Mouse (Mus musculus) layer of hippocampus, postnatal 25 days (tissue): ENCODE data around the gene Gm10643. TPM values are rescaled to one million over a fixed set of nuclear protein-coding genes. Genes with fewer than 3 reads are reported as not detected.

Experiments used
- DNase-seq, 2 experiments: peaks; one replicate each; pipeline ENCODE4 v3.0.0; 2022; ENCODE audit warnings: mixed read lengths in 2 of 2, low spot score in 1 of 2; ENCODE audit errors: extremely low spot score in 1 of 2
- microRNA-seq, 2 experiments: library from miRNA; unstranded; fragments of <30 nt; microRNA quantifications; one replicate each; pipeline ENCODE4 v1.2.0; 2021
- total RNA-seq, 2 experiments: library from RNA; stranded (reverse); gene quantifications; 2 replicates each; pipeline ENCODE4 v1.2.3; 2021

Gm10643 gene
- total RNA-seq, 2 experiments from 2014 or later: 4.4 to 4.5 TPM

DNA sequence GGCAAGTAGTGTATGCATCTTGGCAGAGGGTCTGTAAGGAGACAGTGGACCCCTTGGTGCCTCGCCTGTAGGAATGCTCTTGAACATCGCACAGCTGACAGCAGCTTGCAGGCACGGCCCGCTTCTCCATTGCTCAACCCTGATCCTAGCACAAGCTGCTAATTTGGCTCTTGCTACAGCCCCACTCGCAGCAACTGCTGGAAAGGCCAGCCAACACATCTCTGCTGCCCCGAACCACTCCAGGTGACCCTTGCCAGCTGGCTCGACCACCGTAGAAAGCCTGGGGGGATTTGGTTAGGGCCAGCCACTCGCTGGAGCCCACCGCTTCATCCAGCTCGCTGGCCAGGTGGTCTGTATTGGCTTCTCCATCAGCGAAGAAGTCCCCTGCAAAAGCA is 22.0 kb downstream of the Gm10643 start:
- DNase-seq: no peak

DNA sequence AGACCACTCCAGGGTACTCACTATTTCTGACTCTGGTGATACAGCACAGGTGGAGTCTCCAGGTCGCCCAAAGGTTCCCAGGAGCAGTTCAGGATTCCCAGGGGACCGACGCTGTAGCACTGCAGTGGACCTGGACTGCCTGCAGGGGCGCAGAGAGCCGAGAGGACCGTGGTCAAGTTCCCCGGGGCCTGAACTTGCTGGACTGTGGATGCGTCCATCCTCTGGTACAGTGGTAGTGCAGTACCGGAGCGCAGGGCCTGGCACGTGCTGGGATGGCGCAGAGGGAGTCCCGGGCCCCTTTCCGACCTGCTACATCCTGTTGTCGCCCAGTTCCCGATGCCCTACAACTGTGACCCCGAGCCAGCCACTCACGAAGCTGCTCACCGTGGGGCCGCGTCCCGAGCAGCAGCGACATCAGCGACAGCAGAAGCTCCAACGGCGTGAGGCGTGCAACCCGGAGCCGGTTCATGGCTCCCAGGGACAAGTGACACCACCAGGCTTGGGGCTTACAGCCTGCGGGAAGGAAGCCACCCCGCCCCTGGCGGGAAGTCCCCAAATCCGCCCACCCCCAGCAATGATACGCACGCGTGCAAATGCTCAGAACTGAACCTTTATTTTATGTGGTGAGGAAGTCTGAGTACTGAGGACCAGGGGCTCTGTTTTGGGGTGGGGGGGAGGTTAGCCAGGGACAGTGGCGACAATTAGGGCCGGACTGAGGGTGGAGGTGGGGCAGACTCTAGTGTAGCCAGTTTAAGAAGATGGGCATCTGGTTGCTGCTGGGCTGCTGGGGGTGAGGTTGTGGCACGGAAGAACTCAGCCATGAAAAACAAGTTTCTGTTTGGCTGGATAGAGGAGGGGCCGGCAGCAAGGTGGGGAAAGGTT is 22.6 kb downstream of the Gm10643 start, which contains the start of gene Il27ra:
Gene Il27ra (minus strand): TSS at position 524 of the 882 bp plus-strand sequence.
- peak in 1 of 2 experiments; percentile 44 for DNase-seq

DNA sequence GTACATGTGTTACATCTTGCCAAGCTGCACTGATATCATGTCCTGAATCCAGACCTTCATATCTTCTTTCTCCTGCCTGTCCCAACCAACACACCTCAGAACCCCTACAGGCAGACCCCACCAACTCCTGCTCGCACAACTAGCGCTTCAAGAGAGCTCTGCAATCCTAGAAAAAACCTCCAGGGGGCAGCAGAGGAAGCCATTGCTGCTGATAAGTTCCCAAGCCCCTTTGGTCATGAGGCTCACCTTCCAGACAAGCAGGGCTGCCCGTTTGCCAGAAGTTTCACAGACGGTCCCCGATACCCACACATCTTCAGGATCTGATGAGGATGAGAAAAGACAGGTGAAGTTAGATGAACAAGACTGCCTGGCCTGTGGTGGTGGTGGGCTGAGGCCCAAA is 25.9 kb downstream of the Gm10643 start:
- DNase-seq: peak; percentile 66 to 85

DNA sequence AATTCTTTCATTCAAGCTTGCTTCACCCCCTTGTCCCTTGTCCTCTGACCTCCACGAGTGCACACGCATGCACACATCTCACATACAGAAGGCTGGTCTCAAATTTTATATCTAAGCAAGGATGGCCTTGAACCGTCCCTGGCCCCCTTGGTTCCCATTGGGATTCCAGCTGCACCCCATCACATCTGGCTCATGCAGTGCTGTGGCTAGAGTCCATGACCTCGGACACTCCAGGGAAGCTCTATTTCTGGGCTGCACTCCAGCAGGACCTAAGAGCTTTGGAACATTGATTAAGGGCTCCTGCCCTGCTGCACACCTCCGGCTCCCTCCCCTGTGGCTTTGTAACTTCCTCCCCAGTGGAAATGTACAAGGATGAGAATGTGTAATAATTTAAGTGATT is 26.9 kb downstream of the Gm10643 start:
- no peak for DNase-seq

DNA sequence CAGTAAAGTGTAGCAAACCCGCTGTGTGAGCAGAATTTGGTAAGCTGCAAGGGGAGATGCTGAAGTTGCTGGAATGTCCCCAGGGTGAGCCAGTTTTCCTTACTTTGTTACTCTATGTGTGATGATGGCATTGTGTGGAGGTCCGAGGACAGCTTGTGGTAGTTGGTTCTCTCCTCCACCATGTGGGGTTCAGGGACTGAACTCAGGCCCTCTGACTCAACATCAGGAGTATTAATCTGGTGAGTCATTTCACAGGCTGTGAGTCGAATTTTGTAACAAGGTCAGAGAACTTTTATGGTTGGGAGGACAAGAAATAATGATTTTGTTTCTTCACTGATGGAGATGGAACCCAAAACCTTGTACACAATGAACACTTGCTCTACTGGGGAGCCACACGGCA is 32.2 kb downstream of the Gm10643 start:
- DNase-seq: no peak

DNA sequence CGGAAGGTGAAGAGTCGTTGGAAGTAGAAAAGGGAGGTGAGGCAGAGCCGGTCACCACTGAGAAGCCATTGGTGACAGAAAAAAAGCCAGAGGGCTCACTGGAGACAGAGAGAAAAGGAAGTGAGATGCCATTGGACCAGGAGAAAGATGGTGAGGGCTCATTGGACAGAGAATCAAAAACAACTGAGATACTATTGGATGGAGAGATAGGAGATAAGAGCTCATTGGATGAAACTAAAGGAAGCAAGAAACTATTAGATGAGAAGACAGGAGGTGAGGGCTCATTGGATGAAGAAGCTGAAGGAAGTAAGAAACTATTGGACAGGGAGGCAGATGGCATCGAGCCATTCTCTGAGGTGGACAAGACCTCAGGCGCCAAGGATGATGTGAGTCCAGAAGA is 35.7 kb downstream of the Gm10643 start:
- DNase-seq: no peak

DNA sequence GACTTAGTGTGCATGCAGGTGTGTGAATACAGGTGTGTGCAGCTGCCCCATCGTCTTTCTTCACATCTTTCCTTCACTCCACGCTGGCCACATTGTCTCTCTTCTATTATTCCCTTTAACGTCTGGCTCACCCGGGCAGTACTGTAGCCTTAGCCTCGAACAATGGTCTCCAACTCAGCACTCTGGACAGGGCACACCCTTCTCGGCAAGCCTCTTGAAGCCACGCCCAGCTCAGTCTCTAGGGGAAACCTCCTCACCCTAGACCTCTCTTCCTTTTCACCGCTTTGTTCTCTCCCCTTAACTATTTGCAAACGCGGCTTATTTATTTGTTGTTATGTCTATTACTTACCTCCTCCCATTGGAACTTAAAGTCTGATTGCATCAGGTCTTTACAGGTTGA is 37.5 kb downstream of the Gm10643 start:
- DNase-seq: no peak

DNA sequence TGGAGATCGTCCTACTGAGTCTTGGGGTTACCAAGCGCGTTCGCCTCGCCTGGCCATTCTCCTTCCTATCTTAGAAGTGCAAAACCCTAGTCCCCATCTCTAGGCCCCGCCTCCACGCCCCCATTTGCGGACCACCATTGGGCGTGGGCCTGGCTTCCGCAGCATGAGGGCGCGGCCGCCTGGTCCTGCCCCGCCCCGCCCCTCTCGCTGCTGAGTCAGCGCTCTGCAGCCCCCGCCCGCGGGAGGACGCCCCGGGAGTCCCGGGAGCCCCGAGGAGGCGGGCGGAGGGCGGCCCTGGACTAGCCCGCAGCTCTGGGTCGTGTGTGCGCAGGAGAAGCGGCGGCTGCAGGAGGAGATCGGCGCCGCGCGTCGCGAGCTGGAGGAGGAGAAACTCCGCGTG is 39.1 kb downstream of the Gm10643 start:
- no peak for DNase-seq

DNA sequence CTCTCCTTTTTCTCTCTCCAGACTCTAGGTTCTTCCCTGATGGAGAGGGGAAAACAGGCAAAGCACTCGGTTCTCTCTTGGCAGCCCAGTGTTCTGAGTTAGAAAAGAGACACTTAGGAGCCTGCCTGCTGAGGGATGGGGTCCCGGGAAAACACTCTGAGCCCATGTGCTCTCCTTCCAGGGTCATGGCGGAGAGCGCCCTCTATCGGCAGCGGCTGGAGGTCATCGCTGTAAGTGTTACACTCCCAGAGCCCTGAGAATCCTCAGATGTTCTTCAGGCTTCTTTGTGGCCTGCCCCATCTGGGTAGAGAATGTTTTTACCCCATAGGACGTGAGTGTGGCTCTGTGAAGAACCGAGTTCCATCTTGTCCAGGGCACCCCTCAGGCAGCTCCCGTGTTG is 40.8 kb downstream of the Gm10643 start:
- DNase-seq: peak in 1 of 2 experiments; percentile 63

DNA sequence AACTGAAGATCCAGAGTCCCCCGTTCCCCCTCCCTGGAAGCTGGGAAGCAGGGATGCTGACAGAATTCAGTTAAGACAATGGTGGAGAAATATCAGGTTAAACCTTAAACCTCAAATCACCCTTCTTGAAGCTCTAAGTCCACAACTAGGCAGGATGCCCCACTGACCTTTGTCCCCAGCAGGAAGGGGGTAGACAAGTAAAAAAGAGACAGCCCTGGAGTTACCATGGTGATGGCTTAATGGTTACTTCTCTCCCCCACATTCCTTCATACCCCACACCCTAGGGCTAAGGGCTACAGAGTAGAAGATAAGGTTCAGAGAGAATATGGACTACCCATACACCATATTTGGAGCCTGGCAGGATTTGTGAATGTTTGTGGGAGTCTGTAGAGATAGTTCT is 41.3 kb downstream of the Gm10643 start:
- DNase-seq: no peak

DNA sequence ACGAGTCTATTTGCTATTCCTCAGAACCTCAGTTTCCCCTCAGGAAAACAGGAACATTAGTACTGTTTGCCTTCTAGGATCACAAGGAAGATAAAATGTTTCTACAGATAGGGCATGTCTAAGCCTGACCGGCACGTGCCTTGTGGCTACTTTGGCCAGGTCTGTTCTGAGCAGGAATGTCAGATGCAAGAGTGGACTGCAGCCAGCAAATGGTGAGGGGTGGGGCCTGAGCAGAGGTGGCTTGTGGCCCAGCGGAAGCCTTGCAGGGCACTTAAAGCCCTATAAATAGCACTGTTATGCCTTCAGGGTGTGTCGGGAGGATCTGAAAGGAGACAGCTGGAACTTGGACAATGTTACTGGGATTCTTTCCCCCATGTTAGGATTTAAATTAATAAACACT is 41.9 kb downstream of the Gm10643 start:
- DNase-seq: no peak

DNA sequence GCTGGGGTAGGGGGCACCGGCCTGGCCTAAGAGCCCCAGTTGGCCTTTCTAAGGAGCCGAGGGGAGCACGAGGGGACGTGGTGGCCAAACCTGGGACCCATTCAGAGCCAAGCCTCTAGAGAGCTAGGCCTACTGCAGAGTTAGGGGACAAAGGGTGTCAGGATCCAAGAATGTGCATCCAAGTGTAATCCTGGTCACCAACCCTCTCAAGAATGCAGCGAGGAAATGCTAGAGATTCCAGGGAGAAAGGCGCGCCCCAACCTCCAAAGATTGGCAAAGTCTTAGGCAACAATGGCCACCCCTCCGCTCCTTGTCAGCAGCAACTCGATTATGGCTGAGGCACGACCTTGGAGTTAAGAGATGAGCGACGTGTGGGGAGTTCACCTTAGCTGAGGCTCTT is 43.4 kb downstream of the Gm10643 start:
- DNase-seq: no peak

DNA sequence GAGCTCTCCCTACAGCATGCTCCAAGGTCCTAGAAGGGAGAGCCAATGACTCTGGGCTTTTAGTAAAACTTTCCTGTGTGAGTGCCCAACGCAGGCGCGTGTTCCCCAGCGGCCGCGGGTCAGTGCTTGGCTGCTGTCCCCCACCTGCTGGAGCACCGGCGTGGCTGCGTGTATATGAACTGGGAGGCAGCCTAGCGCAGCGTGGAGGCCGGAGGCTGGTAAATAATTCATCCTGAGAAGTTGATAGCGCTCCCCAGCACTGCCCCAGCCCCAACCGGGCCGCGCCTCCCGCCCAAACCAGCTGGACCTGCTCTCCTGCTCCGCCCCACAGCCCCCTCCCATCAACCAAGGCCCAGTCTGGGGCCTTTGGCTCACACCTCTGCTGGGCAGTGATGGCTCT is 43.8 kb downstream of the Gm10643 start, which contains the start of gene Palm3:
Gene Palm3 (plus strand): TSS at position 376 of the 400 bp plus-strand sequence.
- no peak for DNase-seq

DNA sequence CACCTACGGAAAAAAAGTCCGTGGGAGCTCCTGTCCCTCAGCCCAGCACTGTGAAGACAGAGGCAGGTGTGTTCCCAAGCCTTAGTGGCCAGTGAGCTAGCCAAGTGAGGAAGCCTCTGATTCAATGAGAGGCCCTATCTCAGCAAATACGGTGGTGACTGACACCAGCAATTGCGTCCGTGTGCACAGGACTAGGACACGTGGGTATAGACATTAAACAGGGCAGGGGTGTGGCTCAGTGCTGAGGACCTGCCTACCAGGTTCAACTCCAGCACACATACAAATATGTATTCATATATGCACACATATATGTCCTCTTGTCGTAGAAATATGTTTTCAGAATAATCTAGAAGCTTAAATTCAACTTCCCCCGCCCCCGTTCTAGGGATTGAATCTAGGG is 45.2 kb downstream of the Gm10643 start:
- no peak for DNase-seq

DNA sequence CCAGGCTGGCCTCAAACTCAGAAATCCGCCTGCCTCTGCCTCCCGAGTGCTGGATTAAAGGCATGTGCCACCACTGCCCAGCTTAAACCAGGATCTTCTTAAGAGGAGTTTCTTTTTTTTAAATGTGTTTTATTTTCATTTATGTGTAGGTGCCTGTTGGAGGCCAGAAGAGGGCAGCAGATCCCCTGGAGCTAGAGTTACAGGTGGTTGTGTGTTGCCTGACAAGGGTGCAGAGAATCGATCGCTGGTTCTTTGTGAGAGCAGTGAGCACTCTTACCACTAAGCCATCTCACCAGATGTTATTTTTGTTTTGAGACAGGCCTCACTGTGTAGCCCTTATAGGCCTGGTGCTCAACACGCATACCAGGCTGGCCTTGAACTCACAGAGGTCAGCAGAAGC is 49.1 kb downstream of the Gm10643 start:
- no peak for DNase-seq

Small RNAs within 50 kb of the gene (microRNA-seq; reads per million reads assigned to microRNA genes)
- 0 reads per million in 2 experiments for gene Mir709

Other genes with a start within 250 kb of the Gm10643 start
- gene Adgrl1, start 165.0 kb downstream of the Gm10643 start, total RNA-seq: 100 to 1,000 TPM; 315 to 348 TPM
- under 1 TPM; 0.49 to 0.54 TPM for gene Gm10644, start 109.9 kb downstream of the Gm10643 start, total RNA-seq
- gene Asf1b, start 109.6 kb downstream of the Gm10643 start, total RNA-seq: 1 to 10 TPM in 1 of 2 experiments, under 1 TPM in 1; 0.39 to 1.2 TPM
- 100 to 1,000 TPM; 257 to 273 TPM for gene Prkaca, start 92.1 kb downstream of the Gm10643 start, total RNA-seq
- gene Samd1, start 67.5 kb downstream of the Gm10643 start, total RNA-seq: 10 to 100 TPM; 44.2 to 45.4 TPM
- gene 1700067K01Rik, start 63.6 kb downstream of the Gm10643 start, total RNA-seq: under 1 TPM; 0.20 to 0.33 TPM
- gene 2210011C24Rik, start 53.0 kb downstream of the Gm10643 start, total RNA-seq: 1 to 10 TPM; 1.9 to 2.3 TPM
- 1 to 10 TPM; 2.7 to 2.9 TPM for gene Palm3, start 43.7 kb downstream of the Gm10643 start, total RNA-seq
- gene Il27ra, start 22.5 kb downstream of the Gm10643 start, total RNA-seq: 1 to 10 TPM; 2.0 to 2.4 TPM
- gene Rln3, start 20.1 kb downstream of the Gm10643 start, total RNA-seq: not detected
- 10 to 100 TPM; 19.8 to 24.1 TPM for gene Rfx1, start 1.7 kb upstream of the Gm10643 start, total RNA-seq
- gene Dcaf15, start 39.6 kb upstream of the Gm10643 start, total RNA-seq: 10 to 100 TPM; 18.5 to 19.1 TPM
- not detected for gene Podnl1, start 60.9 kb upstream of the Gm10643 start, total RNA-seq
- 10 to 100 TPM; 52.6 to 54.0 TPM for gene Cc2d1a, start 82.8 kb upstream of the Gm10643 start, total RNA-seq
- gene 4930432K21Rik, start 82.9 kb upstream of the Gm10643 start, total RNA-seq: 1 to 10 TPM; 1.4 to 2.1 TPM
- gene Nanos3, start 120.1 kb upstream of the Gm10643 start, total RNA-seq: 1 to 10 TPM; 2.6 to 3.0 TPM
- 10 to 100 TPM; 16.5 to 20.4 TPM for gene Zswim4, start 171.9 kb upstream of the Gm10643 start, total RNA-seq
- 100 to 1,000 TPM; 140 to 152 TPM for gene D8Ertd738e, start 184.6 kb upstream of the Gm10643 start, total RNA-seq
- 10 to 100 TPM; 18.4 to 20.6 TPM for gene Mri1, start 192.2 kb upstream of the Gm10643 start, total RNA-seq
- gene Ccdc130, start 205.2 kb upstream of the Gm10643 start, total RNA-seq: 10 to 100 TPM; 24.2 to 25.5 TPM